Mouse (Mus musculus) heart, embryonic 15.5 days (tissue): ENCODE results near the gene Ndufb2. TPM values are rescaled to one million over a fixed set of nuclear protein-coding genes. Genes with fewer than 3 reads are reported as not detected.

Experiments used
- ATAC-seq: fragments of 200-750 bp; cut with Nextera tagmentation; replicated peaks from 2 replicates; pipeline ENCODE4 v1.8.0; 2017; ENCODE audit warnings: low read depth, moderate TSS enrichment; ENCODE audit not compliant: insufficient number of reproducible peaks, insufficient read depth, low FRiP score
- H3K27ac ChIP-seq: fragments of 300-500 bp; sonication (generic); 2 replicates; pipeline ENCODE4 v1.5.1; 2015; ENCODE audit warnings: mild to moderate bottlenecking, inconsistent platforms
- H3K27me3 ChIP-seq: fragments of 300-500 bp; sonication (generic); 2 replicates; pipeline ENCODE4 v1.6.1; 2015; ENCODE audit warnings: inconsistent platforms
- H3K36me3 ChIP-seq: fragments of 300-500 bp; sonication (generic); 2 replicates; pipeline ENCODE4 v1.6.1; 2015; ENCODE audit warnings: mild to moderate bottlenecking, inconsistent platforms
- H3K4me1 ChIP-seq: fragments of 300-500 bp; sonication (generic); replicated peaks from 2 replicates; pipeline ENCODE4 v1.6.1; 2015; ENCODE audit warnings: inconsistent platforms
- H3K4me2 ChIP-seq: fragments of 300-500 bp; sonication (generic); 2 replicates; pipeline ENCODE4 v1.6.1; 2015; ENCODE audit warnings: inconsistent platforms, mild to moderate bottlenecking, moderate library complexity
- H3K4me3 ChIP-seq: fragments of 300-500 bp; sonication (generic); 2 replicates; pipeline ENCODE4 v1.5.1; 2015; ENCODE audit warnings: mild to moderate bottlenecking, inconsistent platforms
- H3K9ac ChIP-seq: fragments of 300-500 bp; sonication (generic); 2 replicates; pipeline ENCODE4 v1.6.1; 2015; ENCODE audit warnings: mild to moderate bottlenecking, inconsistent platforms
- H3K9me3 ChIP-seq: fragments of 300-500 bp; sonication (generic); replicated peaks from 2 replicates; pipeline ENCODE4 v1.6.1; 2016; ENCODE audit warnings: inconsistent platforms
- WGBS: fragments of 180-500 bp; shearing (Covaris S2); methylation state at CpG from one replicate; pipeline ENCODE4 v1.1.7; 2015; ENCODE audit warnings: mixed read lengths; 5-methylcytosine and 5-hydroxymethylcytosine counted together
- polyA plus RNA-seq: library from polyadenylated mRNA; unstranded; fragments of >200 nt; fragmentation: Nextera tagmentation; extraction: Ambion mirVana; gene quantifications from 2 replicates; pipeline ENCODE4 v1.2.1, GENCODE M21; 2015

Ndufb2 gene
- 546 and 708 TPM in 2 replicates for polyA plus RNA-seq

GRCm38 (mm10) chr6:39592401-39593214 is at the start of gene Ndufb2:
TSS of gene Ndufb2 (plus strand) at chr6:39592574.
- H3K9ac ChIP-seq: peak within 1 kb of the TSS; percentile 93
- peaks cover 15% of the 10 kb centered on the region for H3K4me1 ChIP-seq
- H3K9me3 ChIP-seq: no peaks in the 10 kb centered on the region
- H3K4me3 ChIP-seq: peak within 1 kb of the TSS; percentile 85
- H3K27me3 ChIP-seq: no peaks in the 10 kb centered on the region
- peak within 1 kb of the TSS; percentile 82 for H3K4me2 ChIP-seq
- peaks cover 14% of the 10 kb centered on the region for H3K36me3 ChIP-seq
- under 1% methylated on average over 56 of the region's 56 CpGs for WGBS
- H3K27ac ChIP-seq: peak within 1 kb of the TSS; percentile 97
- peak; percentile 99 for ATAC-seq

- Histone ChIP-seq H3K9ac (0 out of 2 replicates have a peak overlapping the region, but pooled peaks have one; percentile 19), H3K9me3 (no peaks in the 10 kb centered on the region), H3K4me1 (peaks cover 58% of the 10 kb centered on the region), H3K4me3 (no peak overlapping the region), H3K36me3 (no peaks in the 10 kb centered on the region), H3K4me2 (peak overlapping the region; percentile 34), H3K27me3 (no peaks in the 10 kb centered on the region), H3K27ac (peak overlapping the region; percentile 75)
- ATAC-seq: peak; percentile 84
- 30% methylated on average over 15 of the region's 15 CpGs for WGBS
These were observed 49.5 kb upstream of the Ndufb2 start for GRCm38 (mm10) chr6:39542631-39543597.

DNA sequence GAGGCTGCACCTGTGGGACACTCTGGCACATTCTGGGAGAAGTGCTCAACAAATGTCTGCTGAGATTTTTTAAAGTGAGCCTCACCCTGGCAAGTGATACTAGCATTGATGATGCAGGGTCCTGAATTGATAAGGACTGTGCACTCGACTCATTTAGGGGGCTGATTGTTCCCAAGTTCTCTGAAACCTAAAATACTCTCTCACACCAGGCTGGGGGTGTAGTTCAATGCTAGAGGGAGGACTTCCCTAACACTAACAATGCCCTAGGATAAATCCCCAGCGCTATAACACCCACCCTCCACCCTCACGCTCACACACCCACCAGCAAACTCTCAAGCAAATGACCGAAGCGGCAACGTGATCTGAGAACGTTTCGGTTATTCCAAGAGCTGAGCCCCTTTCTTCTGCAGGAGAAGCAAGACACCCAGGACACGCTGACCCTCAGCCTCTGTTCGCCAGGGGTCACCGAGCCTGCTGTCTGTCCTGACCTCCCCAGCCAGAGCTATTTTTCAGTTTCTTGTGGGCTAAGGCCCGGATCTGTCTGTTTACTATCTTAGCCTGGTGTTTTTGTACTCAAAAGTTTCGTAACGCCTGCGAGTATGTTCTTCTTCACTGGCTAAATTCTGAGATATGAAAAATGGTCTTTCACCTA is 48.5 kb upstream of the Ndufb2 start:
- Histone ChIP-seq H3K4me3 (no peak overlapping the region), H3K9ac (no peak overlapping the region), H3K36me3 (no peaks in the 10 kb centered on the region), H3K4me1 (peaks cover 51% of the 10 kb centered on the region), H3K27me3 (no peaks in the 10 kb centered on the region), H3K4me2 (no peak overlapping the region), H3K9me3 (no peaks in the 10 kb centered on the region), H3K27ac (peak overlapping the region; percentile 75)
- 63% methylated on average over 15 of the region's 15 CpGs for WGBS
- ATAC-seq: no peak

DNA sequence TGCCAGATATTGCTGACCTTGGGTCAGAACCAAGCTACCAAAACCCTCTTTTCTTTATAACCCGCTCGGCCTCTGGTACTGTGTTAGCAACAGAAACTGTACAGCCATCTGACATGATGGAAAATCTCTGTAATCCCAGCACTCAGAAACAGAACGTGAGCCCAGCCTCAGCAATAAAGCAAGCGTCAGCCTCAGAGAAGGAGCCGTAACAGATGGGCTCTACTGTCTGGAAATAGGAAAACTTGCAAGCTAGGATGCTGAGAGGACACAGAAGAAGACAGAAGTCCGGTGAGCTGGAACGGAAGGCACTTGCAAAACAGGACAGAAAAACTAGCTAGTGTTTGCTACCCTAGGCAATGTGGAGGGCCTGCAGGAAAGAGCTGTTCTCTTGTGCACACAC is 46.9 kb upstream of the Ndufb2 start:
- Histone ChIP-seq H3K4me1 (peaks cover 37% of the 10 kb centered on the region), H3K27ac (no peak overlapping the region), H3K27me3 (no peaks in the 10 kb centered on the region), H3K4me3 (no peak overlapping the region), H3K9ac (no peak overlapping the region), H3K9me3 (no peaks in the 10 kb centered on the region), H3K4me2 (no peak overlapping the region), H3K36me3 (no peaks in the 10 kb centered on the region)
- no peak for ATAC-seq
- WGBS: 83% methylated on average over 7 of the region's 7 CpGs

- Histone ChIP-seq H3K4me1 (peaks cover 28% of the 10 kb centered on the region), H3K4me2 (no peak overlapping the region), H3K9ac (no peak overlapping the region), H3K27ac (no peak overlapping the region), H3K36me3 (no peaks in the 10 kb centered on the region), H3K9me3 (no peaks in the 10 kb centered on the region), H3K27me3 (no peaks in the 10 kb centered on the region), H3K4me3 (no peak overlapping the region)
- no peak for ATAC-seq
- 72% methylated on average over 5 of the region's 5 CpGs for WGBS
These were observed 44.3 kb upstream of the Ndufb2 start for GRCm38 (mm10) chr6:39548030-39548429.

DNA sequence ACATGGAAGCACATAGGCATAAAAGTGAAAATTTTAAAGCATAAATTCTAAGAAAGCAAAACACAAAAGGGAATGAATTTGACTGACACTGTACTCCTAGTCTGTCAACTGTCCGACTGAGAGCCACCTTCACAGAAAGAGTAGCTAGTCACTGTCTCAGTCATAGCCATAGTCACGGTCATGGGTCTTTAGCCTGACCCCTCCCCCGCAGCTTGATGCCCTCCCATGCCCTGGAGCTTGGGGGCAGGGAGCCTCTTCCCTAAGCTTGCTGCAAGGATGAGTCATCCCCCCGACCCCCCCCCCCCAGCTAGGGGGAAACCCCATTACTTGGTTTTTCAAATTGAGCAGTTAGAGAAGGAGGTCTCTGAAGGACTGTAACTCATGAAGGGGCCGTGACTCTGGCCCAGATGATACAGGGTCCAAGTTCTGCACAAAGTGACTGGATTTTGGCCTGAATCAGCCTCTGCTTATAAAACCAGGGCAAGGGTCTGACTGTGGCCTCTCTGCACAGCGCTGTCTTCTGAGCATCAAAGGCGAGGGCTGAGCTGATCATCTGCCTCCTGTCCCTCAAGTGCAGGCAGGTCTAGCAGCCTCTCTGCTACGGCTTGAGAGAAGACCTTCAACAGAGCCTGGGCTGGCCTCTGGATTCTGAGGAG is 40.3 kb upstream of the Ndufb2 start:
- no peak overlapping the region for H3K27ac ChIP-seq
- no peaks in the 10 kb centered on the region for H3K27me3 ChIP-seq
- H3K4me3 ChIP-seq: no peak overlapping the region
- no peaks in the 10 kb centered on the region for H3K9me3 ChIP-seq
- no peaks in the 10 kb centered on the region for H3K36me3 ChIP-seq
- H3K4me2 ChIP-seq: no peak overlapping the region
- ATAC-seq: 0 out of 2 replicates have a peak, but pooled peaks have one; percentile 19
- H3K9ac ChIP-seq: no peak overlapping the region
- peaks cover 30% of the 10 kb centered on the region for H3K4me1 ChIP-seq
- WGBS: 54% methylated on average over 8 of the region's 8 CpGs

GRCm38 (mm10) chr6:39554888-39555647 is 37.3 kb upstream of the Ndufb2 start:
- Histone ChIP-seq H3K36me3 (no peaks in the 10 kb centered on the region), H3K9me3 (no peaks in the 10 kb centered on the region), H3K4me3 (peak overlapping the region; percentile 95; the same call in 1 of the 2 replicates), H3K9ac (no peak overlapping the region; the same call in 1 of the 2 replicates), H3K4me1 (peaks cover 39% of the 10 kb centered on the region), H3K27ac (peak overlapping the region; percentile 34), H3K4me2 (peak overlapping the region; percentile 79), H3K27me3 (no peaks in the 10 kb centered on the region)
- 49% methylated on average over 12 of the region's 12 CpGs for WGBS
- ATAC-seq: no peak

GRCm38 (mm10) chr6:39555648-39555945 is 36.8 kb upstream of the Ndufb2 start:
- WGBS: 80% methylated on average over 2 of the region's 2 CpGs
- H3K36me3 ChIP-seq: no peaks in the 10 kb centered on the region
- H3K27ac ChIP-seq: 0 out of 2 replicates have a peak overlapping the region, but pooled peaks have one; percentile 34
- H3K9ac ChIP-seq: no peak overlapping the region
- peak overlapping the region; percentile 95; the same call in 1 of the 2 replicates for H3K4me3 ChIP-seq
- H3K9me3 ChIP-seq: no peaks in the 10 kb centered on the region
- peaks cover 39% of the 10 kb centered on the region for H3K4me1 ChIP-seq
- H3K4me2 ChIP-seq: peak overlapping the region; percentile 79
- no peak for ATAC-seq
- H3K27me3 ChIP-seq: no peaks in the 10 kb centered on the region

DNA sequence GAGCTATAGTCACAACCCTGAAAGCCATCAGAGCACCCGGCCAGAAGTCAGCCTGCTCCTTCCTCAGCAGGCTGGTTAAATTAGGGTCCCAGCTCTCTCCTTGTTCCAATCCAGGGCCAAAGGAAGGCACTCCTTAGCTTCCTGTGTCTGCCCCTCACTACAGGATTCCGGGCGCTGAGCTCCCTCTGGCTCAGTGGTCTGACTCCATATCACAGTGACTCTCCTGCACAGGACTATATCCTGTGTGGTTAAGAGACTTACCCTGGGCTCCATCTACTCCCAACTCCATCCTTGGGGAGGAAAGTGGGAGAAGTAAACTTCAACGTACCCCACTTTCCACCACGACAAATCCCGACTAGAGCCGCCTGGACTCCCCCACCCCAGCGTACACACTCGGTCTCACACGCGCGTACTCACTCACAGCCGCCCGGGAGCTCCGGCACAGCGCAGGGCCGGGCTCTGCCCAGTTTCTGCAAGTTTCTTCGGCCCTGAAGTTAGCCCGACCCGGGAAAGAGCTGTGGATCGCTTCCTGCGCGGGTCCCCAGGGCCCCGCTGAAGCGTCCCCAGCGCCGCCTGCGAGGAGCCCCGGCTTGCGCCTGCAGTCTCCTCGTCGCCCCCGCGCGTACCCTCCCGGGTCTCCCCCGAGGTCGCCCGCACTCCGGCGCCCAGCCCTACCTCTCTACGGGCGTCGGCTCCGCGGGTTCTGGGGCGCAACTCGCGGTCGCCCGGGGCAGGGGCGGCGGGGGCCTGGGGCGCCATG is 35.3 kb upstream of the Ndufb2 start:
- WGBS: 1% methylated on average over 54 of the region's 54 CpGs
- no peaks in the 10 kb centered on the region for H3K27me3 ChIP-seq
- H3K4me1 ChIP-seq: peaks cover 39% of the 10 kb centered on the region
- peak overlapping the region; percentile 95 for H3K4me3 ChIP-seq
- peak overlapping the region; percentile 79 for H3K4me2 ChIP-seq
- peak overlapping the region; percentile 91 for H3K9ac ChIP-seq
- H3K9me3 ChIP-seq: no peaks in the 10 kb centered on the region
- H3K27ac ChIP-seq: peak overlapping the region; percentile 88
- peak; percentile 60 for ATAC-seq
- no peaks in the 10 kb centered on the region for H3K36me3 ChIP-seq
